Mouse (Mus musculus) ES-Bruce4 (cell line): Measurements from ENCODE around the gene Luc7l.

Experiments used
- CTCF ChIP-seq: IDR thresholded peaks from one replicate; pipeline ENCODE4 v1.8.1; 2011; ENCODE audit warnings: low read depth, low read length
- EP300 ChIP-seq: IDR thresholded peaks from 2 replicates; pipeline ENCODE4 v1.6.1; 2011; ENCODE audit warnings: low read depth, low read length; ENCODE audit not compliant: insufficient read depth

DNA sequence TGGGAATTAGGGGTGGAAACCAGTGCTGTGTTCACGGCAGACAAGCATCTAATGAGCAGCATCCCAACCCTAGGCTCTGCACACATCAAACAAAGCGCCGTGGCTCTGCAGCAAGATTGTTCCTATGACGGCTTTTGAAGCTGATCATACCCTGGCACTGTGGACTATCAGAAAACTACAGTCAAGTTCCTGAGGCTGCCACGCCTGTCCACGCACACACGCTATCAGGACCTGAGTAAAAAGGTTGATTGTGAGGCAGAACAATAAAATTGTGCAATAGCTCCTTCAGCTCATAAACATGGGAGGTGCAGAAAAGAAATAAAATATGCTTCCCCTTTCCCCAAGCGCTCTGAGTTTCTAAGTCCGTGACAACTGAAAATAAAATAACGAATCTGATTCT is 15.0 kb upstream of the Luc7l start:
- TF ChIP-seq EP300 (no peak), CTCF (no peak)
